Mouse (Mus musculus) Muller cell, postnatal 12 days (primary cell): ENCODE data around the gene Efcab10.

ENCODE experiments used
- DNase-seq: peaks from one replicate; pipeline ENCODE4 v3.0.0-alpha.2; 2015; ENCODE audit errors: inconsistent ontology term

Gene Efcab10

GRCm38 (mm10) chr12:33394804-33395623 is at the start of gene Efcab10:
Gene Efcab10 (plus strand): TSS chr12:33394854.
- peak; percentile 10 for DNase-seq

DNA sequence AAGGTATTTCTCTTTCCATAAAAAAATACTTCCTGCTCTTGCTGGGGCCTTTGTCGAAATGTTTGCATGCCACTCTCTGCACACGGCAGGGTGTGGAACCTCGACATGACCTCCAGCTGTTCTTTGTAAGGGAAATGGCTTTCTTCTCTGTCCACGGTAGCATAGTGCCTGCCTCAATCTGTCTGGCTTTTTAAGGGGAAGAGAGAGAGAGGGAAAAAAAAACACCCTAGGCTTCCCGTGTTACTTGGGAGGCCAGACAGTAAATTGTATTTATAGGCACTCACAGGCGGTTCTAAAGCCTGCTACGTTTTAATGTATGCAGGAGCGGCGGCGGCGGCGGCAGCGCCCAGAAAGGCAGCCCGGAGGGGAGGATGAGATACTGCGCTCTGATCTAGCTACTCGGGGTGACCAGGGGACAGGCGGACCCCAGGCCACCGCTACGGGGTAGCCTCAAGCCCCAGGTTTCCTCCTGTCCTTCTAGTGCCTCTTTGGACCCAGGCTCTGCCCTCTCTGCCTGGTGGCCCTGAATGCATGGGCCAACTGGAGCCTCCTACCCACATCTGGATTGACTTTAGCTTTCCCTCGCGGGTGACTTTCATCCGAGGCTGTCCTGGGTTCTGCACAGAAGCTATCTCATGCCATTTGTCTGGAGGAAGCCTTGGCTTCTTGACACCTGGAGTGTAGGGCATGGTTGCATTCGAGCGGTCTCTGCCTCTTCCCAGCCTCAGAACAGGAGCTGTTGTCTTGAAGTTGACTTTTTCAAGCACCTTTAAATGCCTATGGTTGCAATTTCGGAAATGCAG is 49.5 kb upstream of the Efcab10 start:
- DNase-seq, result no peak

GRCm38 (mm10) chr12:33345773-33346435 is 48.8 kb upstream of the Efcab10 start:
- no peak for DNase-seq

- DNase-seq, result no peak
Measured at GRCm38 (mm10) chr12:33352671-33353070, 42.0 kb upstream of the Efcab10 start.

- DNase-seq, result no peak
Measured at GRCm38 (mm10) chr12:33358345-33358744, 36.3 kb upstream of the Efcab10 start.

GRCm38 (mm10) chr12:33359209-33359608 is 35.4 kb upstream of the Efcab10 start:
- DNase-seq, result no peak

DNA sequence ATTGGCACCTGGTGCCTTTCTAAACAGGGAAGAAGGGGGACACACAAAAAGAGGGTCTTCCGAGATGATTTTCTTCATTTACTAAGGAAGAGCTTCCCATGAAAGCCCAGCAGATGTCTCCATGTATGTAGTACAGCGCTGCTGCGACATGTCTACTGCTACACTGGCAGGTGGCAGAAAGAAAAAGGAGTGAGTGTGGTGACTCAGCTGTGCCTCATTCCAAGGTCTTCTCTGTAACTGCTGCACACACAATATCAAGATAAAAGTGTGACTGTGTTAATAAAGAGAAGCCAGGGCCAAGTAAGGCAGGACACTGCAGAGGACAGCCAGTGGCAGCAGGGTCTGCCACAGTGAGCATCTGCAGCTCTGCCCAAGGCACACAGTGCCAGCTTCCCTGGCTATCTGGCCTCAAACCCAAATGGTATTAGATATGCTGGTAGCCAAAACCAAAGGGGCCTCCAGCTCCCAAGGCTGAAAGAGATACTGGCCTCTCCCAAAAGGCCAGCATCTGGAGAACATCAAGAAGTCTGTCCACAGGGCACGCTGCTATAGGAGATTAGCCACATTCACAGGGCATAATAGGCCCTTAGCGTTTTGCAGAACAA is 34.7 kb upstream of the Efcab10 start:
- no peak for DNase-seq

- peak; percentile 64 for DNase-seq
Measured at GRCm38 (mm10) chr12:33360729-33361128, 33.9 kb upstream of the Efcab10 start.

DNA sequence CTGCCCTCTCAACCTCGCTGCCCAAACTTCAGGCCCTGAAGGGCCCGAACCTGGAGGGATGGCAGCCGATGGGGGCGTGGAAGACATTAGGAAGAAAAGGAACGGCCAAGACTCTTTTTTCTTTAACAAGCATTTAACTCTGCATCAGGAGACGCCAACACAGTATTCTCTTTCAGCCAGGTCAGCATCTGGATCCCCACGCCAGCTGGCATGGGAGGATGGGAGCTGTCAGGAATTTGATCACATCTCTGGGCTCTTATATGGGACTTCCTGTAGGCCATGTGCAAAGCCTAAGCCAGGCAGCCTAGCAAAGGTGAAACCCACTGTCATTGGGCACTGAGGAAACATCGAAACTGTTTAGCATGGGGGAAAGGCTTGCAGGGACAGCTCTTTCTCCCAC is 30.1 kb upstream of the Efcab10 start:
- DNase-seq, result no peak

GRCm38 (mm10) chr12:33365133-33365532 is 29.5 kb upstream of the Efcab10 start:
- DNase-seq, result no peak

DNA sequence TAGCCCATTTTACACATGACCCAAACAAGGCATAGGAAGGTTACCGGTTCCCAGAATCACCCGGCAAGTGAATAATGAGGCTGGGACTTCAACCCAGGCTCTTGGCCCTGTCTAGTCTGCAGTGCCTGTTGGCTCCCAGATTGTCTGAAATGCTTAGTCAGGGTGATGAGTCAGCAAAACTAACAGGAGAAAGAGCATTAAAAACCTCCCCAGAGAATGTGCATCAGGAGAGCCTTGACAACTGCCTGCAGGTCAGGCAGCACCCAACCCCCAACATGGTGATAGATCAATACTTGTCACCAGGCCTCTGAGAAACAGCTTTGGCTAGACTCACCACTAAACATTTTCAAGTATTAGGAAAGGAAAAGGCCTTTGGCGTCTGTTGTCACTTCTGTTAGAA is 25.1 kb upstream of the Efcab10 start:
- DNase-seq, result no peak

- DNase-seq, result peak; percentile 92
Measured at GRCm38 (mm10) chr12:33379624-33380445, 14.8 kb upstream of the Efcab10 start.

- DNase-seq, result peak; percentile 87
Measured at GRCm38 (mm10) chr12:33388842-33389241, 5.8 kb upstream of the Efcab10 start.

GRCm38 (mm10) chr12:33390844-33391560 is 3.7 kb upstream of the Efcab10 start:
- no peak for DNase-seq

- DNase-seq, result no peak
Measured at GRCm38 (mm10) chr12:33403265-33403693, 8.6 kb downstream of the Efcab10 start.

GRCm38 (mm10) chr12:33404996-33405395 is 10.3 kb downstream of the Efcab10 start:
- DNase-seq, result no peak

- DNase-seq, result peak; percentile 23
Measured at GRCm38 (mm10) chr12:33405398-33406026, 10.9 kb downstream of the Efcab10 start.

- DNase-seq, result no peak
Measured at GRCm38 (mm10) chr12:33411580-33412151, 17.0 kb downstream of the Efcab10 start.

DNA sequence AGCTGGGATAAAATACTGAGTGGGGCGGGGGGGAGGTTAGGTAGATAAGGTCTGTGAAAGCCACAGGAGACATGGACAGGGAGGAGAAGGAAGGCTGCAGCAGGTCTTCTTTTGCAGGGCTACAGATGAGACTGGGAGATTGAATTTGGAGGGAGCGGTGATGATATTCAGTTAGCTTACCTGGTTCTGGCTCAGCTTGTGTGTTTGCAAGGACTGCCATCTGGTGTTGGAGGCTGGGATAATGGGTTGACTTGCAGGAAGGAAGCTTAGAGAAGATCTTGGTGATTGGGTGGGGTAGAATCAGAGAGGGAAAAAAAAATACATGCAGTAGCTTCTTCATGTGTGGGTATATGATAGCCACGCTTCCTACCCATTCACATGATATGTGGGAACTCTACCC is 29.7 kb downstream of the Efcab10 start:
- DNase-seq, result peak; percentile 39
